Mouse (Mus musculus): ENCODE data around the gene Eif2ak4. TPM values are rescaled to one million over a fixed set of nuclear protein-coding genes. Genes with fewer than 3 reads are reported as not detected.

Gene Eif2ak4
- 10.8 and 11.3 TPM in 2 replicates for polyA plus RNA-seq (2016; fragmentation: Nextera tagmentation; extraction: Ambion mirVana)

DNA sequence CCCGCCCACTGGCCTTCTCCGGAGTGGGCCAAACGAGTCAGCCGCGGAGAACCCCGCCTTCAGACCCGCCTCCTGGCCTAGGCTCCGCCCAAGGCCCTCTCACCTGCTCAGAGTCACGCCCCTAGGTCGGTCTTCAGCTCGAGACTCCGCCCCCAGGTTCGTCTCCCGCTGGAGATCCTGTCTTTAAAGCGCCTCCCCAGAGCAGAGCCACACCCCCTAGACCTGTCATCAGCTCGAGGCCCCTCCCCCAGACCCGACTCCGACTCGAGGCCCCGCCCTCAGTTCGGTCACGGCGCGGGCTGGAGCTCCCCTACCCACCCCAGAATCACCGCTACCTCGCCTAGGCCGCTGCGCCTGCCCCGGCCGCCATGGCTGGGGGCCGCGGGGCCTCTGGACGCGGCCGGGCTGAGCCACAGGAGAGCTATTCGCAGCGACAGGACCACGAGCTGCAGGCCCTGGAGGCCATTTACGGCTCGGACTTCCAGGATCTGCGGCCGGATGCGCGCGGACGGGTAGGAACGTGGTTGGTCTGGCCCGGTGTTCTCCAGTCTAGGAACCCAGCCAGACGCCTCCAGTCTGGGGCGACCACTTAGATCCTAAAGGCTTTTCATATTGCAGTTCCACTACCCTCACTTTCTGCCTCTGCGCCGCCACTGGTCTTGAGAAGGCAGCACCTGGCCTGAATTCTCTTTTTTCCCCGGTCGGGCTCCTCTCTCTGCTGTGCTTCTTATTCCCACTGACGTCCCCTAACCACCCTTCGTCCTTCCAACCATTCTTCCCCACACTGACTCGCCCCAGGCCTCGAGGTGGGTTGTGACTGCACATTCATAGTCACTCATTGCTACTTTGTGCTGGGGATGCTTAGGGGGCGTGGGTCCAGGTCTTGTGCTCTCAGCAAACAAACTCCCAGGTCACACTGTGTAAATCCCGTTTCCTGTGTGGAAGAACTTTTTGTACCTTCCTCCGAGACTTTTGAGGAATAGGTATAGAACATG is at the start of gene Eif2ak4:
TSS of gene Eif2ak4 (plus strand) at position 278 of the 995 bp plus-strand sequence.
- Histone ChIP-seq H3K4me3 (peak within 1 kb of the TSS; percentile 68), H3K9ac (peak within 1 kb of the TSS; percentile 76), H3K4me2 (replicated peaks) (peak within 1 kb of the TSS; percentile 70), H3K27me3 (replicated peaks) (no peaks in the 10 kb centered on the region), H3K36me3 (no peaks in the 10 kb centered on the region), H3K27ac (peak within 1 kb of the TSS; percentile 32; the same call in 1 of the 2 replicates), H3K9me3 (no peaks in the 10 kb centered on the region), H3K4me1 (0 out of 2 replicates have a peak, but pooled peaks cover 6% of the 10 kb centered on the region)
- peak; percentile 97 for ATAC-seq (ENCODE audit: low FRiP score, low read depth)
- WGBS: under 1% methylated on average over 61 of the region's 61 CpGs

DNA sequence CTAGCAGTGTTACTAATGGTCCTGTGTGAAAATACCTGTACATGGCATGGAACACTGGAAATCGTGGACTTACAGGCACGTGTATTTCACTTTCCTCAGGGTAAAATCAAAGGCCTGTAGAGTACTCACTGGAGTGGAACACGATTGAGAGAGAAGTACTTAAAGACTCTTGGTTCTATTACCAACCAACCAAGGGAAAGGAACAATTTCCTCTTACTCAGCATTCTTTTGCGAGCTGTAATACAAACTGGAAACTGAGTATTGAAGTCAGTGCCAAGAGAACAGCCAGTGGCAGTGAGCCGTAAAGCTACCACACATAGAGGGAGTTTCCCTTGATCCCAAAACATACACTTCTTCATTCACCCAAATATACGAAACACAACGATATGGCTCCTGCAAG is 47.1 kb upstream of the Eif2ak4 start:
- Histone ChIP-seq H3K27me3 (replicated peaks) (no peaks in the 10 kb centered on the region), H3K4me2 (replicated peaks) (no peak overlapping the region), H3K9me3 (no peaks in the 10 kb centered on the region), H3K9ac (no peak overlapping the region), H3K4me3 (no peak overlapping the region), H3K36me3 (no peaks in the 10 kb centered on the region), H3K4me1 (no peaks in the 10 kb centered on the region), H3K27ac (no peak overlapping the region)
- WGBS: 88% methylated on average over 7 of the region's 7 CpGs
- ATAC-seq (ENCODE audit: low FRiP score, low read depth): no peak

DNA sequence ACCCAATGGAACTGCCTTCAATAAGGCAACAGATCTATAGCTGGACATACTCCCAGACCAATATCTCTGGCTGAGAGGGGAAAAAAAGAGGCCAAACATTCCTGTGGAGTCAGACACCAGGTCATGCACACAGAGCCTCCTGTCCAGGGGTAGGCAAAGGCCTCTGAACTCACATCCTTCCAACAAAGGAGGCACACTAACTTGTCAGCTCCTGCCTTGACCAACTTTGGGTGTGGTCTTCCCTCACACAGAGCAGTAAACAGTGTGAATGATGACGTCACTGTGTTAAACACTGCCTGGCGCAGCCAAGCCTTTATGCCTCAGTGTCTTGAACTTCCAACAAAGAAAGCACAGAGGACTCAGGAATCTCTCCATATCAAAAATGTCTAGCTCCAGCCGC is 44.5 kb upstream of the Eif2ak4 start:
- 79% methylated on average over 3 of the region's 3 CpGs for WGBS
- Histone ChIP-seq H3K4me1 (no peaks in the 10 kb centered on the region), H3K4me3 (no peak overlapping the region), H3K9me3 (no peaks in the 10 kb centered on the region), H3K4me2 (replicated peaks) (no peak overlapping the region), H3K36me3 (no peaks in the 10 kb centered on the region), H3K27me3 (replicated peaks) (no peaks in the 10 kb centered on the region), H3K27ac (no peak overlapping the region), H3K9ac (no peak overlapping the region)
- no peak for ATAC-seq (ENCODE audit: low FRiP score, low read depth)

DNA sequence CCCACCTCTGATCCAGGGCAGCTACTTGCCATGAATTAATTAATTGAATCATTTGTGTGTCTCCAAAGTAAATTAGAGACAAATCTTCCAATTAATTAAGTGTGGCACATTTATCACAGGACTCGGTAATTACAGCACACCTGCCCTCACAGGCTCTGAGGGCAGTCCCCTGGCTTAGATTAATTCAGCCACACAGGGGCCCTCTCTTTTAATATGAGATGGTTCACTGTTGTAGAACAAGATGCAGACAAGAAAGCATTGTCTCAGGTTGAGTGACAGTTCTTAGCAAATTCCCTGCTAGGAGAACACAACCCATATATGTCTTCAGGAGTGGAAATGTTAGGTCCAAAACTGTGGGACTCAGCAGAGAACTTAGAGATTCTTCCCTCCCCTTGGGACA is 42.9 kb upstream of the Eif2ak4 start:
- Histone ChIP-seq H3K4me2 (replicated peaks) (no peak overlapping the region), H3K4me1 (no peaks in the 10 kb centered on the region), H3K9ac (no peak overlapping the region), H3K36me3 (no peaks in the 10 kb centered on the region), H3K27me3 (replicated peaks) (no peaks in the 10 kb centered on the region), H3K4me3 (no peak overlapping the region), H3K27ac (no peak overlapping the region), H3K9me3 (no peaks in the 10 kb centered on the region)
- WGBS: 35% methylated on average over 1 of the region's 1 CpGs
- ATAC-seq (ENCODE audit: low FRiP score, low read depth): no peak

DNA sequence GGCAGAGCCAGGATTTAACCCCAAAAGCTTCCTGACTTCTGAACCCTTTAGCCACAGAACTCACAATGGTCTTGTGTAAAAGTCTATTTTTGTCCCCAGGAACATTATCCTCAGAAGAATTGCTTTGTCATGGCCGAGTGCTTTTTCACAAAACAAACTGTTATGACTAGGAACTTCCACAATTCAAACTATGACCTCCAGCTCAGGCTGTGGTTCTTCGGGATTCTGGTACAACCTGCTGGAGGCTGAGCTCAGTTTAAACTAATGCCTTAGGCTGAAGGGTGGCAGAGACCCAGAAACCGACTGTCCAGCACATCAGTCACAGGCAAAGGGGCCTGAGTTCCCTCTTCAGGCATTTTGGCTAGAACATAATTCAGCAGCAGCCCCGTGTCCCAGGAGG is 34.9 kb upstream of the Eif2ak4 start:
- no peaks in the 10 kb centered on the region for H3K27me3 ChIP-seq (replicated peaks)
- no peak for ATAC-seq (ENCODE audit: low FRiP score, low read depth)
- H3K9ac ChIP-seq: no peak overlapping the region
- 43% methylated on average over 4 of the region's 4 CpGs for WGBS
- no peaks in the 10 kb centered on the region for H3K36me3 ChIP-seq
- no peak overlapping the region for H3K27ac ChIP-seq
- no peak overlapping the region for H3K4me2 ChIP-seq (replicated peaks)
- H3K4me1 ChIP-seq: no peaks in the 10 kb centered on the region
- no peak overlapping the region for H3K4me3 ChIP-seq
- no peaks in the 10 kb centered on the region for H3K9me3 ChIP-seq

DNA sequence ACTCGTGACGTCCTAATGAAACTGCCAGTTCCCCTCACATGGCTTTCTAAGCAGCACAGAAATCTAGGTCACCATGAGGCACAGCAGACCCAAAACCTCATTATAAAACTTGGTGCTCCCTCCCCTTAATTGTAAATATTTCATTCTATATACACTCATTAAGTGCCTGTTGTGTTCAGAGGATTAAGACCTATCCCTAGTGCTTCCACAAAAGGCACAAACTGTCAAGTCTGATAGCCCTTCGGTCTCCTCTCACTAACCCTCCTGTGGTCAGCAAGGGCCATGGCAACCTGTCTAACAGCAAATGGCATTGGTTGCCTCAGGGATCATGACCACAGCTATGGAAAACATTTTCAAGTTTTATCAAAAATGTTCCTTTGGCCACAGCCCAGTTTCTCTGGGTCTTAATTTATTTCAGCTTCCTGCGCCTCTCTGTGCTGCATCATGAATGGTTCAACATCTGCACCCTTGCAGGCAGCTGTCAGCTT is 34.5 kb upstream of the Eif2ak4 start:
- Histone ChIP-seq H3K9me3 (no peaks in the 10 kb centered on the region), H3K9ac (no peak overlapping the region), H3K4me3 (no peak overlapping the region), H3K4me1 (no peaks in the 10 kb centered on the region), H3K36me3 (no peaks in the 10 kb centered on the region), H3K27me3 (replicated peaks) (no peaks in the 10 kb centered on the region), H3K4me2 (replicated peaks) (no peak overlapping the region), H3K27ac (no peak overlapping the region)
- 74% methylated on average over 4 of the region's 4 CpGs for WGBS
- no peak for ATAC-seq (ENCODE audit: low FRiP score, low read depth)

DNA sequence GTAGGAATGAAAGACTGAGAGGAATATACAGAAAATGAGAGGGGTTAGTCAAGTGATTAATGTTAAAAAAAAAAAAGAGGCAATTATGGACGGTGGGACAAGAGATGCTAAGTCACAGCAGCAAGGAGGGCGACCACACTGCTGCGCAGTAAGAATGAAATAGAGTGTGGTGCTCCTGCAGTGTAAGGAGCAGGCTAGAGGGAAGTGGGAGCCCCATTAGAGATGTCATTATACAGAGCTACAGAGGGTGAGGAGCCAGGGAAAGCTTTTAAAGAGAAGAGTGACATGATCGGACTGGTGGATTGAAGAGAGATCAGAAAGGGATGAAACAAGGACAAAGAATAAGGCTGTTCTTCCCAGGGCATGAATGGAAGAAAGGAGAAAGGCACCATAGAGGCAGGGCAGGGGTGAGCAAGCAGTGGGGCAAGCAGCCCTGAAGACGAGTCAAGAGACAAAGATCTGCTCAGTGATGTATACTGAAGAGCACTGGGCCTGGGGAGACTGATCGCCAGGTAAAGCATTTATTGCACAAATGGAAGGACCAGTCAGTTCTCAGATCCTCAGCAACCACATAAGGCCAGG is 33.2 kb upstream of the Eif2ak4 start:
- no peak for ATAC-seq (ENCODE audit: low FRiP score, low read depth)
- H3K4me1 ChIP-seq: no peaks in the 10 kb centered on the region
- no peak overlapping the region for H3K27ac ChIP-seq
- no peak overlapping the region for H3K9ac ChIP-seq
- no peaks in the 10 kb centered on the region for H3K36me3 ChIP-seq
- 68% methylated on average over 6 of the region's 6 CpGs for WGBS
- no peaks in the 10 kb centered on the region for H3K27me3 ChIP-seq (replicated peaks)
- no peak overlapping the region for H3K4me3 ChIP-seq
- no peak overlapping the region for H3K4me2 ChIP-seq (replicated peaks)
- no peaks in the 10 kb centered on the region for H3K9me3 ChIP-seq

DNA sequence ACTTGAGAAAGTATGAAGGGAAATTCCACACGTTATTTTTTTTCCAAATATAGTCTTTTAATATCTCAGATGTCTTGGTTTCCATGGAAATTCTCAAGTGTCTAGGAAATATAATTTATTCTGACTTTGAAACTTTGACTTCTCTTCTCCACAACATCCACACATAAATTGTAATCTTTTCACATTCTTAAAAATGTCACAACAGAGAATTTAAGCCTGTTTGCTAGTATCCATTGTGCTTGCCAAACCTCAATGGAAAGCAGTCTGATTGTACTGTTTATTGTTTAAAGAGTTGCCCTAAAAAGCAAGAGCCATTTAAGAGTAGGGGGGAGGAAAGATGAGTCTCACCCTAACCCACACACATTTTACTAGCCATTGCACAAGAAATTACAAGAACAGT is 16.6 kb upstream of the Eif2ak4 start:
- Histone ChIP-seq H3K9me3 (no peaks in the 10 kb centered on the region), H3K9ac (no peak overlapping the region), H3K4me1 (peaks cover 18% of the 10 kb centered on the region), H3K4me2 (replicated peaks) (no peak overlapping the region), H3K27me3 (replicated peaks) (peaks cover 23% of the 10 kb centered on the region), H3K4me3 (no peak overlapping the region), H3K36me3 (no peaks in the 10 kb centered on the region), H3K27ac (no peak overlapping the region)
- no peak for ATAC-seq (ENCODE audit: low FRiP score, low read depth)
- whole genome bisulfite sequencing: 51% methylated on average over 1 of the region's 1 CpGs

DNA sequence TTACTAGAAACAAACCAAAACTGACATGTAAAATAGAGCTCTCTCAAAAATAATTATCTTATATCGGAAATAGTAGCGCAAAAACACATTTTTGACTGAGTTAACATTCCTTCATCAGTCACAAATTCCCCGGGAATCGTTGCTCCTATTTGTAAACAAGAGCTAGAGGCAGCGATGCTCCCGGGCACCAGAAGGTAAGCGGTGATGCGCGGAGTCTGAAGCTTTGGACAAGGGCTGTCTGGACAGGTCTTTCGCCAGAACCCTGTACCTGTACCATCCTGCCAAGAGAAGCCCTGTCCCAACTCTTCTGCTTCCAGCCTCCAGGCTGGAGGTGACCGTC is 15.9 kb upstream of the Eif2ak4 start:
- peaks cover 18% of the 10 kb centered on the region for H3K4me1 ChIP-seq
- ATAC-seq (ENCODE audit: low FRiP score, low read depth): no peak
- H3K9ac ChIP-seq: peak overlapping the region; percentile 57
- H3K27ac ChIP-seq: no peak overlapping the region
- peak overlapping the region; percentile 90 for H3K4me2 ChIP-seq (replicated peaks)
- peak overlapping the region; percentile 44 for H3K4me3 ChIP-seq
- no peaks in the 10 kb centered on the region for H3K36me3 ChIP-seq
- 11% methylated on average over 11 of the region's 11 CpGs for WGBS
- H3K27me3 ChIP-seq (replicated peaks): peaks cover 23% of the 10 kb centered on the region
- H3K9me3 ChIP-seq: no peaks in the 10 kb centered on the region

DNA sequence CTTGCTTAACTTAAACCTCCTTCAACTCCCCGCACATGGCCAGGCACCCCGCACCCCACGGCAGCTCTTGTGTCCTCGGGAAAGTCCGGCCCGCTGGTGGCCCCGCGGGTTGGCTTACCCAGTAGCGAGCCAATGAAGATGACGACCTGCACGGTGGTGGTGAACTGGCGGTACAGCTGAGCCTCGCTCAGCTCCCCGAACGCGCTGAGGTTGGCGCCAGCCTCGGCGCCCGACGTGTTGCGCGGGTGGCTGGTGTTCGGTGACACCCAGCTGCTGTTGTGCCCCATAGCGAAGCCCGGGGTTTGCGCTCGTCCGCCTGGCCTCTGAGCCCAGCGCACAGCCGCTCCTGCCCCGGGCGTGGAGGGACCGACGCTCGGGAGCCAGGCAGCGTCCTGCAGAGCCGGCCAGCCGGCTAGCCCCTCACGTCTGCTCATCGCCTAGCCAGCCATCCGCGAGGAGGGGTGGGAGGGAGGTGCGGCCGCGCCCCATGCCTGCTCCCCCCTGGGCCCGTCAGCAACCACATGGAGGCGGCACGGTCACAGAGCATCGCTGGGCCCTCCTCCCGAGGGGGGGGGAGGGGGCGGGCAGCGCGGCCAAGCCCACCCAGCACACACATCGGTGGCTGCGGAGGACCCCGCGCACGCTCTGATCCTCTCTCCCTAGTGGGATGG is 15.4 kb upstream of the Eif2ak4 start, which contains the start of gene Gpr176:
TSS of gene Gpr176 (minus strand) at position 519 of the 671 bp plus-strand sequence.
- ATAC-seq (ENCODE audit: low FRiP score, low read depth): peak; percentile 83
- H3K4me1 ChIP-seq: peaks cover 18% of the 10 kb centered on the region
- peak within 1 kb of the TSS; percentile 90 for H3K4me2 ChIP-seq (replicated peaks)
- H3K9me3 ChIP-seq: no peaks in the 10 kb centered on the region
- peak within 1 kb of the TSS; percentile 57 for H3K9ac ChIP-seq
- WGBS: under 1% methylated on average over 58 of the region's 59 CpGs
- peaks cover 23% of the 10 kb centered on the region for H3K27me3 ChIP-seq (replicated peaks)
- H3K36me3 ChIP-seq: no peaks in the 10 kb centered on the region
- peak within 1 kb of the TSS; percentile 44 for H3K4me3 ChIP-seq
- H3K27ac ChIP-seq: 0 out of 2 replicates have a peak within 1 kb of the TSS, but pooled peaks have one; percentile 15

DNA sequence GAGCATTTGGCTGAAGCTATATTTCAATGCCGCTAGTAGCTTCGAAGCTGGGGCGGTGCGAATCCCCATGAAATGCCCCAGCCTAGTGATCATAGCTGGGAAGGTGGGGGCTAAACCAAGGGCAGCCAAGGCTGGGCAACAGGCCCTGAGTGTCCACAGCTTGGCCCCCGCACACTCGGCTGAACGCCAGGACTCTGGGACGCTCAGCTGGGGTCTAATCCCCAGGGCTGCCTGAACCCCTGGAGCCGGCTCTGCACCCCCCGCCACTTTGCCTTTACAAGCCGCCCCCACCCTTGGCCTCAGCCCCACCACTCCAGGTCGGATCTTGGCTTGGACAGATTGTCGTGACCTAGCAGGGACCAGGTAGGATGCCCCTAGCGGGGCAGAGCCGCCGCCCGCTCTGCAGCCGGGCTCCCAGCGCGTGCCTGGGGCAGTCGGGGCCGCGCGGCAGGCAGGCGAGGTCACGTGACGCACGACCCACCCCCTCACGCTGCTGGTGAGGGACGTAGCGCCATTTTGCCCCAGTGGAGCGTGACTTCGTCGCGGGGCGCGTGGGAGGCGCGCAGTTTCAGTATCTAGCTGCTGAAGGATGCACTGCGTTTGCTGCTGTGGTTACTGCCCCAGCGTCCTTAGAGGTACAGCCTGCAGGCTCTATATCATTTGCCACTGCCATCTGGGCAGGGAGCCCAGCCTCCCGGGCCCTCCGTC is 14.7 kb upstream of the Eif2ak4 start:
- Histone ChIP-seq H3K9ac (peak overlapping the region; percentile 57), H3K36me3 (no peaks in the 10 kb centered on the region), H3K27me3 (replicated peaks) (peaks cover 23% of the 10 kb centered on the region), H3K4me1 (peaks cover 18% of the 10 kb centered on the region), H3K9me3 (no peaks in the 10 kb centered on the region), H3K4me3 (peak overlapping the region; percentile 44), H3K27ac (0 out of 2 replicates have a peak overlapping the region, but pooled peaks have one; percentile 15), H3K4me2 (replicated peaks) (peak overlapping the region; percentile 90)
- WGBS: 2% methylated on average over 43 of the region's 43 CpGs
- ATAC-seq (ENCODE audit: low FRiP score, low read depth): peak; percentile 91
